Mouse (Mus musculus): Measurements from ENCODE around the gene Nt5e. TPM values are rescaled to one million over a fixed set of nuclear protein-coding genes. Genes with fewer than 3 reads are reported as not detected.

Nt5e gene
- polyA plus RNA-seq, 1 experiment from 2014 or later, result 1.5 TPM

DNA sequence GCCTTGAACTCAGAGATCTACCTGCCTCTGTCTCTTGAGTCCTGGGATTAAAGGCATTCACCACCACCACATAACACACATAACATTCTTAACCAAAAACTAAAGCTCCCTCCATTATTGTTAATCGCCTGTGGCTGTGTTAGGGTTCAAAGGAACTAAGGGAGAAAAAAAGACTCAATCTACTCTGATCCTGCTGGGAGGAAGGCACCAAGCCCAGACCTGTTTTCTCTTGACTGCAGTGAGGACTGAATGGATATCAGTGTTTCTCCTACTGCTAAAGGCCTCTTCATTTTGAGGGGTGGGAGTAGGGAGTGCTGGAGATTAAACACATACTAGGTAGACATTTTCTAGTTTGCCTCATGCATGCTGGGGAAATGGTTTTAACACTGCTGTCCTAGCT is 40.8 kb downstream of the Nt5e start:
- no peak overlapping the region for H3K27ac ChIP-seq (ENCODE audit: low read length)
- ATAC-seq, result no peak
- H3K4me2 ChIP-seq (ENCODE audit: low read length), result no peak overlapping the region
- H3K4me3 ChIP-seq (ENCODE audit: low read depth, low read length), result no peak overlapping the region
- no peaks in the 10 kb centered on the region for H3K36me3 ChIP-seq (ENCODE audit: control insufficient read depth, insufficient read depth, low read length)
- H3K27me3 ChIP-seq (ENCODE audit: control insufficient read depth, insufficient read depth, low read depth, low read length), result no peaks in the 10 kb centered on the region
- H3K9ac ChIP-seq (ENCODE audit: low read depth, low read length), result no peak overlapping the region
- no peaks in the 10 kb centered on the region for H3K9me3 ChIP-seq (replicated peaks; ENCODE audit: control insufficient read depth, low read length, poor library complexity, severe bottlenecking)
- H3K4me1 ChIP-seq (ENCODE audit: control insufficient read depth, insufficient read depth, low read length), result no peaks in the 10 kb centered on the region; the same call in 1 of the 2 replicates
- WGBS, result 39% methylated on average over 1 of the region's 1 CpGs

DNA sequence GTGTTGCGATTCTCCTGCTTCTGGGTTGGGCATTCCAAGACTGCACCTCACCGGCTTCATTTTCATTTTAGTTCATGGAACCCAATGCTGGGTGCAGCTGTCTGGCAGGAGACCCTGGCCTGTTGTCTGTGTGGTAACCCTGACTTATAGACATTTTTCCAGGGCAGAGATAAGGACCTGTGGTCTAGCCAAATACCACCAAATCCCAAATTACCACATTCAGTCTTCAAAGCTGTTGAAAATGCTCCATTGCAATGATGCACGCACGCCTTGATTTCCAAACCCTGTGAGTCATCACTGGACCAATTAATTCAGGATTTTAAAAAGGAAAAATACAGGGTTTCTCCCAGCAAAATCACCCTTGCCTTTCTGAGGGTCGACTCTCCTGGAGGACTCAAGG is 41.5 kb downstream of the Nt5e start:
- Histone ChIP-seq H3K9ac (ENCODE audit: low read depth, low read length) (no peak overlapping the region), H3K36me3 (ENCODE audit: control insufficient read depth, insufficient read depth, low read length) (no peaks in the 10 kb centered on the region), H3K4me3 (ENCODE audit: low read depth, low read length) (no peak overlapping the region), H3K27me3 (ENCODE audit: control insufficient read depth, insufficient read depth, low read depth, low read length) (no peaks in the 10 kb centered on the region), H3K27ac (ENCODE audit: low read length) (no peak overlapping the region), H3K9me3 (replicated peaks; ENCODE audit: control insufficient read depth, low read length, poor library complexity, severe bottlenecking) (no peaks in the 10 kb centered on the region), H3K4me1 (ENCODE audit: control insufficient read depth, insufficient read depth, low read length) (no peaks in the 10 kb centered on the region), H3K4me2 (ENCODE audit: low read length) (no peak overlapping the region)
- 93% methylated on average over 5 of the region's 5 CpGs for WGBS
- no peak for ATAC-seq

DNA sequence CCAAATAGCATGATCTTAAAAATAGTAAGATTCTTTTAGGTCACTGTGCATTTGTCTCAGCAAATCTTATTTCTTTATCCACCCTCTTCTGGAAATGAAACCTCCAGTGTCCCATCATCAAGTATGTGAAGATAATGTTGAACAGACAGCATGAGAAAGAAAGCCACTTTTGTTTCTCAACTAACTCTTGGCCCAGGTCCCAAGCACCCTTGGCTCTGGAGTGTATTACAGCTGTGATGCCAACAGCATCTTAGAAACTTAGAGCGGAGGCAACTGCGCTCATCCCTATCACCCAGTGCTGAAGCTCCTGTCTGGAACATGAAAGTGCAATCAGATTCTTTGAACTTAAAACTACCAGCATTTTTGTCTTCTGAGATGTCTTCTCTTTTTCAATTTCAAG is 42.7 kb downstream of the Nt5e start:
- no peak overlapping the region for H3K9ac ChIP-seq (ENCODE audit: low read depth, low read length)
- H3K4me3 ChIP-seq (ENCODE audit: low read depth, low read length), result no peak overlapping the region
- no peak overlapping the region for H3K4me2 ChIP-seq (ENCODE audit: low read length)
- peaks cover 2% of the 10 kb centered on the region; the same call in 1 of the 2 replicates for H3K36me3 ChIP-seq (ENCODE audit: control insufficient read depth, insufficient read depth, low read length)
- 95% methylated on average over 2 of the region's 2 CpGs for WGBS
- H3K4me1 ChIP-seq (ENCODE audit: control insufficient read depth, insufficient read depth, low read length), result no peaks in the 10 kb centered on the region
- no peaks in the 10 kb centered on the region for H3K9me3 ChIP-seq (replicated peaks; ENCODE audit: control insufficient read depth, low read length, poor library complexity, severe bottlenecking)
- ATAC-seq, result no peak
- H3K27ac ChIP-seq (ENCODE audit: low read length), result no peak overlapping the region
- no peaks in the 10 kb centered on the region for H3K27me3 ChIP-seq (ENCODE audit: control insufficient read depth, insufficient read depth, low read depth, low read length)

DNA sequence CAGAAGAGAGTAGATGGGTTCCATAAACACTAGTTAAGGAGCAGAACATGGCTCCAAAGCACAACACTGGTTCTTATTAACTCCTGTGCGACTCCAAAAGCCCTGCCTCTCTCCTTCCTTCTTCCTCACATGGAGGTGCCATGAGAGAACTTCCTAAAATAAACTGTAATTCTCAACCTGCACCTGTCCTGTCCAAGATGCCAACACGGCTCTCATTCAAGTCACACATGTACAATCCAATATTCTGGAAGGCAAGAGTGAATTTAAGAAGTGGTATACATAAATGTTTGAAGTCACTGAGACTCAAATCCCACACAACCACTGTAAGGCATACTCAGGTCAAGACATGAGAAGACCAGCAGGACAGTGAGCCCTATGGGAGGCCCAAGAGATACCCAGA is 44.2 kb downstream of the Nt5e start:
- Histone ChIP-seq H3K9ac (ENCODE audit: low read depth, low read length) (no peak overlapping the region), H3K27ac (ENCODE audit: low read length) (no peak overlapping the region), H3K36me3 (ENCODE audit: control insufficient read depth, insufficient read depth, low read length) (peaks cover 4% of the 10 kb centered on the region; the same call in 1 of the 2 replicates), H3K9me3 (replicated peaks; ENCODE audit: control insufficient read depth, low read length, poor library complexity, severe bottlenecking) (no peaks in the 10 kb centered on the region), H3K4me1 (ENCODE audit: control insufficient read depth, insufficient read depth, low read length) (no peaks in the 10 kb centered on the region), H3K27me3 (ENCODE audit: control insufficient read depth, insufficient read depth, low read depth, low read length) (no peaks in the 10 kb centered on the region), H3K4me3 (ENCODE audit: low read depth, low read length) (no peak overlapping the region), H3K4me2 (ENCODE audit: low read length) (no peak overlapping the region)
- 87% methylated on average over 2 of the region's 2 CpGs for WGBS
- ATAC-seq, result no peak

DNA sequence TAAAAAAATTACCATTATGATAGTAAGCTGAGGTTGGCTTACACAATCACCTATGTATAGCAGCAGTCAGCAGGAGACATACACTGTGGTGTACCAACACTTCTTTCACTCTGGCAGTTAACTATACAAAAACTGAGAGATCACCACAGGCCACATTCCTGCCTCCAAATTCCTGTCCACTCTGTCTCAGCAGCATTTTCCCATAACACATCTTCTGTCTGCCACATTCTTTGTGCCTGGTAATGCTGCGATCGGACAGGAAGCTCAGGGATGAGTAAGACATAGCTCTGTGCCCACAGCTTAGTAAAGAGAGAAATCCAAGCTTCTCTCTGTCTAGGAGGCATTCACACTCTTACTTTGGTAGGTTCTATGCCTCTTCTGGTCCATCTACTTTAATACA is 46.0 kb downstream of the Nt5e start:
- H3K27ac ChIP-seq (ENCODE audit: low read length), result no peak overlapping the region
- no peak overlapping the region for H3K4me2 ChIP-seq (ENCODE audit: low read length)
- H3K36me3 ChIP-seq (ENCODE audit: control insufficient read depth, insufficient read depth, low read length), result peaks cover 4% of the 10 kb centered on the region; the same call in 1 of the 2 replicates
- no peaks in the 10 kb centered on the region for H3K27me3 ChIP-seq (ENCODE audit: control insufficient read depth, insufficient read depth, low read depth, low read length)
- 89% methylated on average over 2 of the region's 2 CpGs for WGBS
- no peaks in the 10 kb centered on the region for H3K4me1 ChIP-seq (ENCODE audit: control insufficient read depth, insufficient read depth, low read length)
- no peak for ATAC-seq
- H3K4me3 ChIP-seq (ENCODE audit: low read depth, low read length), result no peak overlapping the region
- no peaks in the 10 kb centered on the region for H3K9me3 ChIP-seq (replicated peaks; ENCODE audit: control insufficient read depth, low read length, poor library complexity, severe bottlenecking)
- no peak overlapping the region for H3K9ac ChIP-seq (ENCODE audit: low read depth, low read length)

DNA sequence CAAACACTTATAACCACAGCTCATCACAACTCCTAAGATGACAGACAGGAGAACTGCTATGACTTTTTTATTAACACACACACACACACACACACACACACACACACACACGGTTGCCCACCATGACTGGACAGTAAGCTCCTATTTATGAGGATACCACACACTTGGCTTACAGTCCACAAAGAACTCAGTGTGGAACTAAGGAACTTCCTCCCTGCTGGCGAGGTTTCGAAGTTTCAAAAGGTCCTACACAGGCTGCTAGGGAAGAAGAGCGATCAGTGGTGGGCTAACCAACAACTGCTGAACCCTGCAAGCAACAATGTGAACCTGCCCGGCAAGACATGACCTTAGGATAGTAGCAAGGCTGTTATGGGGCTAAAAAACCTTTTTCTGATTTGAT is 50.5 kb downstream of the Nt5e start:
- Histone ChIP-seq H3K4me2 (ENCODE audit: low read length) (no peak overlapping the region), H3K36me3 (ENCODE audit: control insufficient read depth, insufficient read depth, low read length) (peaks cover 13% of the 10 kb centered on the region), H3K4me3 (ENCODE audit: low read depth, low read length) (no peak overlapping the region), H3K9me3 (replicated peaks; ENCODE audit: control insufficient read depth, low read length, poor library complexity, severe bottlenecking) (no peaks in the 10 kb centered on the region), H3K27me3 (ENCODE audit: control insufficient read depth, insufficient read depth, low read depth, low read length) (no peaks in the 10 kb centered on the region), H3K4me1 (ENCODE audit: control insufficient read depth, insufficient read depth, low read length) (no peaks in the 10 kb centered on the region), H3K27ac (ENCODE audit: low read length) (no peak overlapping the region), H3K9ac (ENCODE audit: low read depth, low read length) (no peak overlapping the region)
- 81% methylated on average over 5 of the region's 5 CpGs for WGBS
- no peak for ATAC-seq

DNA sequence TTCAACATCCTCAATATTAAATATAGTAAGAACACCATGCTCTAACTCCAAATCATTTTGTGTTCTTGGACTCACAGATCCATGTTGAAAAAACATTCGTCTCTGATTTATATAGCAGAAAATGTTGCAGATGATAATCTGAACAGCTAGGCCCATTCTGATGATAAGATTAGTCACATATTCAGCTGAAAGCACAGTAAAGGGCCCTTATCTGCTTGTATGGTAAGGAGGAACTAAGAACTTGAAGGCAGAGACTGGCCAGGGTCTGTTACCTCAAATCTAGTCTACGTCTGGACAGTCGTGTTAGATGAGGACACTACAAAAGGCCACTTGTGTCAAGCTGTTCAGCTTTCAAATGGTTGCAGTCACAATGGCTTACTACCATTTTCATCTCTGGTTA is 52.1 kb downstream of the Nt5e start:
- H3K4me1 ChIP-seq (ENCODE audit: control insufficient read depth, insufficient read depth, low read length), result no peaks in the 10 kb centered on the region
- H3K4me2 ChIP-seq (ENCODE audit: low read length), result no peak overlapping the region
- H3K9ac ChIP-seq (ENCODE audit: low read depth, low read length), result no peak overlapping the region
- 78% methylated on average over 3 of the region's 3 CpGs for WGBS
- no peak overlapping the region for H3K4me3 ChIP-seq (ENCODE audit: low read depth, low read length)
- H3K27ac ChIP-seq (ENCODE audit: low read length), result no peak overlapping the region
- no peaks in the 10 kb centered on the region for H3K27me3 ChIP-seq (ENCODE audit: control insufficient read depth, insufficient read depth, low read depth, low read length)
- ATAC-seq, result no peak
- H3K36me3 ChIP-seq (ENCODE audit: control insufficient read depth, insufficient read depth, low read length), result peaks cover 18% of the 10 kb centered on the region
- no peaks in the 10 kb centered on the region for H3K9me3 ChIP-seq (replicated peaks; ENCODE audit: control insufficient read depth, low read length, poor library complexity, severe bottlenecking)

DNA sequence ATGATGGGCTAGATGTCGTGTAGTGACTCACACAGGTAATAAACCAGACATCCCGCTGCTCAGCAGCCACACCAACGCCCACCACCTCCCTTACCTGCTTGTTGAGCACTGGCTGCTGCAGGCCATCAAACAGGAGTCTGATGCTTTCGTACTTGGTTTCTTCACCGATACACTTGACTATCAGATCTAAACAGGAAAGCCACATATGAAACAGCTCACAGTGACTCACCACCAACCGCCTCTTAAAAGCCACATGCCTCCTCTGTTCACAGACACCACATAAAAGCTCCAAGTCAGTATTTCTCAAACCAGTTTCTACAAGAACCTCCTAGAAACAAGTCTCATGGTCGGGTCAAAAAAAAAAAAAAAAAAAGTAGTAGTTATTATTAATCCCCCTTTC is 53.1 kb downstream of the Nt5e start:
- Histone ChIP-seq H3K9me3 (replicated peaks; ENCODE audit: control insufficient read depth, low read length, poor library complexity, severe bottlenecking) (no peaks in the 10 kb centered on the region), H3K4me1 (ENCODE audit: control insufficient read depth, insufficient read depth, low read length) (no peaks in the 10 kb centered on the region), H3K4me3 (ENCODE audit: low read depth, low read length) (no peak overlapping the region), H3K36me3 (ENCODE audit: control insufficient read depth, insufficient read depth, low read length) (peaks cover 14% of the 10 kb centered on the region), H3K27ac (ENCODE audit: low read length) (no peak overlapping the region), H3K27me3 (ENCODE audit: control insufficient read depth, insufficient read depth, low read depth, low read length) (no peaks in the 10 kb centered on the region), H3K9ac (ENCODE audit: low read depth, low read length) (no peak overlapping the region), H3K4me2 (ENCODE audit: low read length) (no peak overlapping the region)
- 83% methylated on average over 7 of the region's 7 CpGs for WGBS
- no peak for ATAC-seq

DNA sequence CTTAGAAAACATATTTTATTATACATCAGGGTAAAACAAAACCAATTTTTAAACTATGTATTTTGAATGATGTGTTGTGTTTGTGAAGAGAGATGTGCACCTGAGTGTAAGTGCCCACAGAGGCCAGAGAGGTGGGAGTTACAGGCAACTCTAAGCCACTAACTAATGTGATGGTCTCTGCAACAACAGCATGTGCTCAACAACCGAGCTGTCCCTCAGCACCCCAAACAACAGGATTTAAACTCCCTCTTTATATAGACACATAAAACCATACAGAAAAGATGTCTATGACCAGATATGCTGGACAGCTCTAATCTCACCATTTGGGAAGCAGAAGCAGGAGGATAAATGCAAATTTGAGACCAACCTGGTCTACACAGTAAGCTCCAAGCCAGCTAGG is 53.5 kb downstream of the Nt5e start:
- WGBS, result 79% methylated on average over 1 of the region's 1 CpGs
- H3K36me3 ChIP-seq (ENCODE audit: control insufficient read depth, insufficient read depth, low read length), result peaks cover 14% of the 10 kb centered on the region

DNA sequence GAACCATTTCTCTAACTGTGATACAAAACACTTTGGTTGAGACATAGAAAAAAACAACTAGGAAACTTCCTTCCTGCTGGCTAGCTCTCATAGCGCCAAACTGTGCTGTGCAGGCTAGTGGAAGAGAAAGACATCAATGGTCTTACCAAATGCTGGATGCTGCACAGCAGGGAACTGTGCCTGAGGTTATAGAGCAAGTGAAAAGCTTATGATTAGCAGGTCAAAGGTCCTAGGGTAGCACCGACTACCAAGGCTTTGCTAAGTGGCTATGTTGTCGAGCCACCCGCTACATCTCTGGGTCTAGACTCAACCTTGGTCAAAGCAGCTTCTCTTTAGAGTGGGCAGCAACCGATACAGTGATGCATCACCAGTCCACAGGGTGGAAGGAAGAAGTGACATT is 61.8 kb downstream of the Nt5e start:
- no peak overlapping the region for H3K4me3 ChIP-seq (ENCODE audit: low read depth, low read length)
- no peak overlapping the region for H3K27ac ChIP-seq (ENCODE audit: low read length)
- no peak for ATAC-seq
- H3K9me3 ChIP-seq (replicated peaks; ENCODE audit: control insufficient read depth, low read length, poor library complexity, severe bottlenecking), result no peaks in the 10 kb centered on the region
- H3K36me3 ChIP-seq (ENCODE audit: control insufficient read depth, insufficient read depth, low read length), result peaks cover 28% of the 10 kb centered on the region
- H3K9ac ChIP-seq (ENCODE audit: low read depth, low read length), result no peak overlapping the region
- no peak overlapping the region for H3K4me2 ChIP-seq (ENCODE audit: low read length)
- no peaks in the 10 kb centered on the region for H3K4me1 ChIP-seq (ENCODE audit: control insufficient read depth, insufficient read depth, low read length)
- H3K27me3 ChIP-seq (ENCODE audit: control insufficient read depth, insufficient read depth, low read depth, low read length), result no peaks in the 10 kb centered on the region
- 49% methylated on average over 5 of the region's 5 CpGs for WGBS

More for the DNA sequence above, 53.5 kb downstream of the Nt5e start:
- Histone ChIP-seq H3K9ac (ENCODE audit: low read depth, low read length) (no peak overlapping the region), H3K27me3 (ENCODE audit: control insufficient read depth, insufficient read depth, low read depth, low read length) (no peaks in the 10 kb centered on the region), H3K27ac (ENCODE audit: low read length) (no peak overlapping the region), H3K9me3 (replicated peaks; ENCODE audit: control insufficient read depth, low read length, poor library complexity, severe bottlenecking) (no peaks in the 10 kb centered on the region), H3K4me3 (ENCODE audit: low read depth, low read length) (no peak overlapping the region), H3K4me1 (ENCODE audit: control insufficient read depth, insufficient read depth, low read length) (no peaks in the 10 kb centered on the region), H3K4me2 (ENCODE audit: low read length) (no peak overlapping the region)
- no peak for ATAC-seq
